Mouse (Mus musculus) MEL-GATA-1-ER (cell line): ENCODE results near the gene Bbs9.

ENCODE experiments used
- DNase-seq: peaks from one replicate; pipeline ENCODE4 v3.0.0-alpha.2; 2012; ENCODE audit warnings: low read depth; ENCODE audit errors: extremely low read depth

The Bbs9 gene

GRCm38 (mm10) chr9:22680484-22680883 lies 205.0 kb downstream of the Bbs9 start:
- DNase-seq, result no peak

- no peak for DNase-seq
Observed at GRCm38 (mm10) chr9:22683786-22684185, 208.3 kb downstream of the Bbs9 start.

DNA sequence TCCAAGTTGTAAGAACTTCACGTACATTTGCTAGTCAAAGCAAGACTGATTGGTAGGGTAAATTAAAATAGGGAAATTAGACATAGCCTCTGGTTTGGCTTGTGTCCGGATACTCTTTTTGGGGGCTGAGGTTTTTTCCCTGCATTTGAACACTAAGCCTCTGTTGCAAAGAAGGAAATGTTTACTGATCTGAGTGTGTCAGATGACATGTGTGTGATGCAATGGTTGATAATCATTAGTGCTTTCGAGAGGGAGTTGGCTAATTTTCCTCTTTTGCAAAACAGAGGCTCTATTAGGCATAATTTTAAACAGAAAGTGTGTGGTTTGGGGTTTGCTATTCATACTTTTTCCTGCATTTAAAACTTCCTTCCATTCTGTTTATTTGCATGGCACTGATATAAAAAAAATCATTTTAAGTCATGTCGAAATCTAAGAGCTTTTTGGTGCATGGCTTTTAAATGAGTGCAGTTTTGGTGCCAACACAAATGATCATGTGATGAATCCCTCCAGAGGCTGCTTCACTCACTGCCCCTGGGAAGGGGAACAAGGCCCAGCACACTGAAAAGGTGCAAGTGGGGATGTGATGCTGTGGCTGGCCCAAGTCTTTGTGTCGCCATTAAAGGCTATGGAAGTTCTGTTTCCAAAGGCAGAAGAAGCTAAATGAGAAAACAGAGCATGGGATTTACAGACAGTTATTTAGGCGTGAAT lies 211.4 kb downstream of the Bbs9 start:
- DNase-seq, result no peak

GRCm38 (mm10) chr9:22690234-22690633 lies 214.7 kb downstream of the Bbs9 start:
- DNase-seq, result no peak

- DNase-seq, result no peak
Observed at GRCm38 (mm10) chr9:22695392-22695791, 219.9 kb downstream of the Bbs9 start.

DNA sequence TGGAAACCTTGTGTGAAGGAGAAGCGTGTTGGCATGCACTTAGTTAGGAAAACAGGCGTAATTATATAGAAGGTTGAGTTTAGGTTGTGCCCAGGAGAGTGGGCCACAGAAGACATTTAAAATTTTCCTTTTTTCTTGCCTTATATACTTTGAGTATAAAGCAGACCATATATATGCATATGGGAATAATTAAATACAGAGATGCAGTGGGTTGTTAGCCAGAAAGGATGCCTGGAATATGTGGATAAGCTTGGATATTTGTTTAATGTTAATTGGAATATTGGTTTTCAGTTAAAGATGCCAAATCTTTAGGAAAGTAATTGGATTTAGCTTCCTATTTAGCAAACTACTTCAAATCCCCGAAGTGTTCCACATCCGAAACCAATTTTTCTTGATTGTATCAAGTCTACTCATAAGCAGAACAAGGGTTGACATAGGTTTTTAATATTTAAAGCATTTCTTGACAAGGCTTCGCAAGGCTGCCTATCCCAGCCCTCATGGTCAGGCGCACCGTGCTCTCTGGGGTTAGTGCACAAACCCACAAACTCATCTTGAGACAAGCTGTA lies 221.4 kb downstream of the Bbs9 start:
- no peak for DNase-seq

GRCm38 (mm10) chr9:22697811-22698210 lies 222.3 kb downstream of the Bbs9 start:
- no peak for DNase-seq

DNA sequence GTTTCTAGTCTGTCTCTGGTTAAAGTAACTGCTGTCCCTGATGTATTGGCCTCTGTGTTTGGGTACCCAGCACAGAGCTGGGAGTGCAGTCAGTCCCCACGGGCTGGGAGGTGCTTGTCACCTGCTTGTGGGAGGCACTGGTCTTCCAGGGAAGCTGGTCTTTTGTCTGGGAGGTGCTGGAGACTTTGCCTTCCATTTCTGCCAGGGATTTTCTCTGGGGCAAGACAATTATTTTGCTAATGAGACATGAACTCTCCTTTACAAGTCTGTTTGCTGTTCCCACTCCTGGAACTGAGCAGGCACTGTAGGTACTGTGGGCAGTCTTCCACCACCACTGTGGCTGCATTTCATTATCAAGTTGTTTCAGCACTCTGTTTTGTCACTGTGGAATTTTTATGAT lies 223.0 kb downstream of the Bbs9 start:
- no peak for DNase-seq

DNA sequence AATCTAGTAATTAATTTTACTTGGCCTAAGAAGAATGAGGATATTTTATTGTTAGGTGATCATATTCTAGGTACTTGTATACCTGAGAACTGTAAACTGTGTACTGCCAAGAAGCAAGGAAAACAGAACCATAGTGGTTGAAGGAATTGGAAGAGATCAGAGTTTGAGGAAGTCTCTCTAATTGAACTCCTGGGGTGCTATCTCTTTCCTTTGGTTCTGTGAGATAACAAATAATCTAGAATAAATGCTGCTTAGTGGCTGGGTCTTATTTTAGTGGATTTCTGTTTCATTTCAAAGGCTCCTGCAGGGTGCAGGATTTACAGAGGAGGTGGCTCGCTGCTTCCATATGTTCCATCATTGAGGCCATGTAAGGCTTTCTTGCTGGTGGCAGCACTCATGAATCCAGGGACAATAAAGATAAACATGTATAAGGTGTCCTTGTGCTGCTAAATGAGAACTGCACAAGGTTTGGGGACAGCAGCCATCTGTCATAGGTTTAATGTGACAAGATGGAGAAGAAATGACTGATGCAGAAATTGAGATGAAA lies 226.6 kb downstream of the Bbs9 start:
- DNase-seq, result peak; percentile 52

GRCm38 (mm10) chr9:22702812-22703367 lies 227.4 kb downstream of the Bbs9 start:
- DNase-seq, result no peak

DNA sequence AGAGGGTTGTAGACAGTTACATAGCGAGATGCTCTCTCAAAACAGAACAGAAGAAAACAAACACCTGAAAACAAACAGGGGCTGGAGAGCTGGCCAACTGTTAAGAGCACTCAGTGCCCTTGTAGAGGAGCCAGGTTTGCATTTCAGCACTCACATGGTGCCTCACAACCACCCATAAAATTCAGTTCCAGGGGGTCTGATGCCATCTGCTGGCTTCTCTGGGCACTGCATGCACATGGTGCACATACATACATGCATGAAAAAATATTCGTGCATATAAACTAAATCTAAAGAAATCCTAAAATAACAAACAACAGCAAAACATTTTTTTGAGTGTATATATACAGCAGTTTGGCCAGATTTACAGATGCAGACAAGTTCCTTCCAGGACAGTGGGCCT lies 228.0 kb downstream of the Bbs9 start:
- DNase-seq, result no peak

DNA sequence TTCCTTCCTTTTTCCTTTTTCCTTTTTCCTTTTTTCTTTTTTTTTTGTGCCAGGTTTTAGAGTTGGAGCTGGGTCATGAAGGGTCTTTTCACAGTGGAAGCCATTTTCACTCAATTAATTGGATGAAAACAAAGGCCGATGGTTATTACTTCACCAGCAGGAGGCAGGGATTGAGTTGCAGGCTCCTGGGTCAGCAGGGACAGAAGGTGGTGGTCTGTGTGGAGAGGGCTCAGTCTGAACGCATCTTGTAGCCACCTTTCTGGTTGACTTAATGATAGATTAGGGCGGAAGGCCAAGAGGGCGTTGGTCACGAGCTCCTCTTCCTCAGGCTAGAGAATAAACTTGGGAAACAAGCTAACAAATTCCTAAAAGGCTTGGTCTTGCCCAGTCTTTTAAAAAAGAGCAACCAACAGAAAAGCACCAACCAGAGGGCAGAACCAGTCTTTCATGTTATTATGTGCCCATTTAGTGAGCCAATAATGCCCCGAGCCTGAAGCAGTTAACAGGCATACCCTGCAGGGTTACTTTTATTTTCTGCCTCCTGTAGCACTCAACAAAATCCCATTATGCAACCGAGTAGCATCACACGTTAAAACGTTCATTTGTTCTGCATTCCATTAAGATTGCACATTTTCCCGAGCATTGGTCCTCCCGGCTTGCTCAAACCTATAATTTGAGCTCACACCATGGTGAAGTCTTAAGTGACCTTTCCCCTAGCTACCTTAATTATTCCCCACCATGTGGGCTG lies 231.8 kb downstream of the Bbs9 start:
- DNase-seq, result no peak

DNA sequence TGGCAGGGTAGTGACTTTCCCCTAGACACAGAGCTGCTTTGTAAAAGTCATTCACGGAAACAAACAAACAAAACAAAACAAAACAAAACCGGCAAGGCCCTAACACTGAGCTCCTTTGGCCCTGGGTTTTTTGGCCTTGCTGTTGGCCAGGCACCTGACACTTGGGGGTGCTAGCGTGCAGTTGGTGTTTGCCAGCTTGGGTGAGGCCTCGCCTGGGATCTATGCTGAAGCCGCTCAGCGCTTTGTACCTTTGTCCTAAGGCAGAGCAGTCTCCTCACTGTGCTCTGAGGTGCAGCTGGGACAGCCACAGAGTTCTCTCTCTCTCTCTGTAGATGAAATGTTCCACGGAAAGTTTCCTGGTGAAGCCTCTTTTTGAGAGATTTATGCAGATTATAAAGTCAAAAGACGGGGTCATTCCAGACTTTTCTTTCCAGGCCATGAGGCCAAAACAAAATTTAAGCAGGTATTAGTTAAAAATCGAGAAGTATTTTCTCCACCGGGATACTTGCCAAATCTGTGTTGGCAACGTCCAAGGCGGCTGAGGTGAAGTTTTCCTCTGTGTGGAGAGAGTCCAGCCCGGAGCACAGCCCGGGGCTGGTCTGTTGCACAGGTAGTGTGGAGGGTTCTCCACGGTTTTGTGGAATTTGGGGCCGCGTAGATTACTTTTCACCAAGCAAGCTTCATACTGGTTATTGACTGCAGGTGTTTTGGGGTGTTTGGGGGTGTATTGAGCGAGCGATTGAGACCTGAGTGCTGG lies 233.6 kb downstream of the Bbs9 start:
- DNase-seq, result no peak

DNA sequence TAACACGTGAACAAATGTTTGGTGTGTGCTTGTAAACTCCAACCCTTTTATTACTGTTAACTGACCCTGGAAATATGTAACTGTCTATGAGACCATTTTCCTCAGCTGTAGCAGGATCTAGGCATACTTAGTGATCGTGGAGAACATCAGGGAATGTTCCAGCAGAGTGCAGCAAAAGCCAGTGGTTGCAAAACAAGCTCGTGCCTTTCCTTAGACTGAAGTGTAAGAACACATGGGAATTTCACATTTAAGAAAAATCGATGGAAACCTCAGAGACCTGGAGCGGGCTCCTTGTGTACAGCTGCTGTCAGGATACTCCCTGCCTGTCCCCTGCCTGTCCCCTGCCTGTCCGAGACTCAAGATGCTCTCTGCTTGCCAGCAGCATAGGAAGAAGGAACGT lies 234.5 kb downstream of the Bbs9 start:
- no peak for DNase-seq

GRCm38 (mm10) chr9:22711339-22711738 lies 235.8 kb downstream of the Bbs9 start:
- DNase-seq, result no peak

GRCm38 (mm10) chr9:22712743-22713142 lies 237.2 kb downstream of the Bbs9 start:
- no peak for DNase-seq

GRCm38 (mm10) chr9:22713286-22713685 lies 237.8 kb downstream of the Bbs9 start:
- DNase-seq, result peak; percentile 33

DNA sequence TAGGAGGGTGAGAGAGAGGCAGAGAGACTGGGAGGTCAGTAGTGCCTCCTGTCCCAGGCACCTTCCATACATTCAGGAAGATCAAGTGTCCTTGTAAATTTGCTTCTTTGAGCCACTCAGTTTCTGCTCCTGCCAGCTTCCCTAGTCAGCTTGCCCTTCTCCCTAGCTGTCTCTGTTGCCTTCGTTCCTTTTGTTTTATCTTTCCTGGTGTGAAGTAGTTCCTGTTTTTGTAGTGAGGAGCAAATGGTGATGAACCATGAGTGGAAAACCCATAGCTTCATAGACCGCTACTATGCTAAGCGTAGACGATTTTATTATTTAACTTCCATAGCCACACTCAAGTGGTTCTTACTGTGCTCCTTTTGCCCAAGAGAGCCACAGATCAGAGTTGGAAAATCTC lies 242.1 kb downstream of the Bbs9 start:
- peak; percentile 65 for DNase-seq

DNA sequence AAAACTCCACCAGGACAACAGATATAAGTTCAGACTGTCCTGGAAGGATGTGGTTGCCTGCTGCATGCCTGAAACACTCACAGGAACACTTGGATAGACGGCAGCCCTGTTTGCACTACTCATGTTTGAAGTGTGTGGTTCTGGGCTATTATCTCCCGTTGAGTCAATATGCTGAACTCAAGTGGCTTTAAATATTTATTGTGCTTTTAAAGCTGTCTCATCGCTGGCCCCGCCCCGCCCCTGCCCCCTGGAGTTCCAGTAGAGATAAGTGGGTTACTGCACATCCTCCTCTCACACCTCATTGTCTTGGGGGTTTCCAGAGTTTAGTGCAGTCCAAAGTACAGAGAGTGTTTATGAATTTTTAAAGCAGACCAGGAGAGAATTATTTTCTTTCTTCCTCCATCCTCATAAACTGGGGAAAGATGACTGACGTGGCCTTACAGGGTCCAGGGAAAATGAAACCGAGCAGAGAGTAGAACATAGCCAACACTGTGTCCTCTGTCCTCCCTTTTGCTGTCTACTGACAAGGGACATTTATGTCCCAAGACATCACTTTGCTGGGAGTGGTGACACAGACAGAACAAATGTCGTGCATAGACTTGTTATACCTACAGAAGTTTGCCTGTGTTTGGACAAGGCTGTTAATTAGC lies 242.8 kb downstream of the Bbs9 start:
- peak; percentile 38 for DNase-seq

GRCm38 (mm10) chr9:22732646-22733045 lies 257.1 kb downstream of the Bbs9 start:
- DNase-seq, result no peak

GRCm38 (mm10) chr9:22734954-22735353 lies 259.4 kb downstream of the Bbs9 start:
- no peak for DNase-seq
